Mouse (Mus musculus) cerebellum, adult 2 months (tissue): ENCODE measurements around the gene Tcl1b5.
"Not testable (repeated sequence)": the region's sequence is repeated elsewhere in the genome, so short reads cannot be mapped to it uniquely, and the experiment has no call there.

Source experiments
- CTCF ChIP-seq: fragments of 200-500 bp; IDR thresholded peaks from 2 replicates; pipeline ENCODE4 v1.5.1; 2011; ENCODE audit warnings: low read depth, mild to moderate bottlenecking, control low read depth, low read length, moderate library complexity, borderline replicate concordance; ENCODE audit not compliant: insufficient read depth
- POLR2A ChIP-seq: fragments of 200-500 bp; IDR thresholded peaks from 2 replicates; pipeline ENCODE4 v1.6.1; 2011; ENCODE audit warnings: low read length, control low read depth, borderline replicate concordance; ENCODE audit not compliant: insufficient read depth

DNA sequence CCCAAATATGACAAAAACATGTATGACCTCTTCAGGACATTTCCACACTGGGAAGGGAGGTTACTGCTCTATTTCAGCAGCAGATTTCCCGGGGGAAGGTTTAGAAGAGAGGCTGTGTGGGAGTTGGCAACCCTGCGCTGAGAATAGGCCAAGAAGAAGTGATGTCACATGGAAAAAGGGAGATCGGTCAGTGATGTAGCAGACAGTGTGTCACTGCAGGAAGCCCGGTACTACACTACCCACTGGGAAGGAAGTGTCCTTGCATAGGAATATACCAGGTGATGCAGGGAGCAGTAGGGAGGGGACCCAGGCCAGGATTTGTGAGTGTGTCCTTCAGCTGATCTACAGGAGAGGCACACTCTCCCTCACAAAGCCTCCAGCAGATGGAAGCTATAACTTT lies 20.9 kb upstream of the Tcl1b5 start:
- not testable (repeated sequence) for TF ChIP-seq POLR2A, CTCF
